Mouse (Mus musculus) CH12.LX (cell line): ENCODE results near the gene Islr. TPM values are rescaled to one million over a fixed set of nuclear protein-coding genes. Genes with fewer than 3 reads are reported as not detected.

Experiments
- DNase-seq: peaks from one replicate; pipeline ENCODE4 v3.0.0-alpha.2; 2013; ENCODE audit errors: extremely low read depth
- H3K27ac ChIP-seq: 2 replicates; pipeline ENCODE4 v1.5.1; 2012; ENCODE audit warnings: low read depth, mild to moderate bottlenecking, control low read depth, moderate library complexity; ENCODE audit not compliant: insufficient read depth
- H3K27me3 ChIP-seq: replicated peaks from 2 replicates; pipeline ENCODE3; 2012; ENCODE audit warnings: inconsistent platforms
- H3K36me3 ChIP-seq, 2 experiments: replicated peaks in 1 of 2; 2 replicates each; pipeline versions ENCODE3 to v1.6.1; 2012; ENCODE audit warnings: inconsistent platforms in 1 of 2, low read length in 1 of 2, mild to moderate bottlenecking in 1 of 2, mixed read lengths in 1 of 2, moderate library complexity in 1 of 2; ENCODE audit not compliant: control insufficient read depth in 1 of 2, insufficient read depth in 1 of 2
- H3K4me1 ChIP-seq, 2 experiments: 2 replicates each; pipeline ENCODE4 v1.6.1; 2012; ENCODE audit warnings: inconsistent platforms in 1 of 2, moderate library complexity in 1 of 2; ENCODE audit not compliant: insufficient read depth in 2 of 2, control insufficient read depth in 1 of 2
- H3K4me2 ChIP-seq: 2 replicates; pipeline ENCODE4 v1.6.1; 2012; ENCODE audit warnings: low read depth, mild to moderate bottlenecking, control low read depth; ENCODE audit not compliant: poor library complexity, insufficient read depth, severe bottlenecking
- H3K4me3 ChIP-seq, 3 experiments: fragments of 150-350 bp in 1 of 3; sonication (generic) in 1 of 3; replicated peaks in 1 of 3; 2 replicates each; pipeline versions ENCODE3 to v1.5.1; 2011 to 2012; ENCODE audit warnings: low read depth in 2 of 3, low read length in 2 of 3, mild to moderate bottlenecking in 2 of 3, moderate library complexity in 2 of 3, control low read depth in 1 of 3, improper control_type of control experiment in 1 of 3, inconsistent platforms in 1 of 3, mixed read lengths in 1 of 3; ENCODE audit not compliant: poor library complexity in 1 of 3
- H3K79me2 ChIP-seq: replicated peaks from 2 replicates; pipeline ENCODE4 v1.6.1; 2012; ENCODE audit warnings: mild to moderate bottlenecking, moderate library complexity; ENCODE audit not compliant: control insufficient read depth, poor library complexity, insufficient read depth, severe bottlenecking; ENCODE audit errors: extremely low read depth
- H3K9ac ChIP-seq: 2 replicates; pipeline ENCODE4 v1.6.1; 2012; ENCODE audit warnings: low read depth, mild to moderate bottlenecking, control low read depth, moderate library complexity; ENCODE audit not compliant: insufficient read depth
- H3K9me3 ChIP-seq: replicated peaks from 2 replicates; pipeline ENCODE3; 2012; ENCODE audit warnings: low read length, inconsistent platforms, mixed read lengths
- BHLHE40 ChIP-seq: IDR thresholded peaks from 2 replicates; pipeline ENCODE4 v1.6.1; 2011; ENCODE audit warnings: mild to moderate bottlenecking, low read depth, low read length, improper control_type of control experiment
- E2F4 ChIP-seq: IDR thresholded peaks from 2 replicates; pipeline ENCODE4 v1.6.1; 2011; ENCODE audit warnings: low read depth, low read length, improper control_type of control experiment; ENCODE audit not compliant: insufficient replicate concordance
- HCFC1 ChIP-seq: IDR thresholded peaks from 2 replicates; pipeline ENCODE4 v1.6.1; 2012; ENCODE audit warnings: low read depth, mild to moderate bottlenecking, inconsistent platforms, low read length, improper control_type of control experiment
- IRF4 ChIP-seq: IDR thresholded peaks from 2 replicates; pipeline ENCODE4 v1.6.1; 2014; ENCODE audit warnings: low read depth, mild to moderate bottlenecking, inconsistent platforms, low read length, improper control_type of control experiment
- MAFK ChIP-seq: IDR thresholded peaks from 2 replicates; pipeline ENCODE4 v1.6.1; 2011; ENCODE audit warnings: low read length, improper control_type of control experiment; ENCODE audit not compliant: insufficient replicate concordance
- MAX ChIP-seq: IDR thresholded peaks from 2 replicates; pipeline ENCODE4 v1.6.1; 2011; ENCODE audit warnings: low read length, improper control_type of control experiment
- MEF2A ChIP-seq: IDR thresholded peaks from 2 replicates; pipeline ENCODE4 v1.6.1; 2014; ENCODE audit warnings: low read depth, mild to moderate bottlenecking, inconsistent platforms, low read length, improper control_type of control experiment, borderline replicate concordance
- MXI1 ChIP-seq: IDR thresholded peaks from 2 replicates; pipeline ENCODE4 v1.6.1; 2011; ENCODE audit warnings: mild to moderate bottlenecking, low read depth, low read length, improper control_type of control experiment
- MYC ChIP-seq: IDR thresholded peaks from 2 replicates; pipeline ENCODE4 v1.6.1; 2011; ENCODE audit warnings: low read depth, mild to moderate bottlenecking, improper control_type of control experiment, low read length
- NELFE ChIP-seq: IDR thresholded peaks from 2 replicates; pipeline ENCODE4 v1.6.1; 2011; ENCODE audit warnings: low read depth, low read length, improper control_type of control experiment
- PAX5 ChIP-seq: IDR thresholded peaks from 2 replicates; pipeline ENCODE4 v1.6.1; 2012; ENCODE audit warnings: low read length, inconsistent platforms, mixed read lengths
- RAD21 ChIP-seq: IDR thresholded peaks from 2 replicates; pipeline ENCODE4 v1.6.1; 2011; ENCODE audit warnings: low read depth, mild to moderate bottlenecking, low read length, improper control_type of control experiment, moderate library complexity
- RCOR1 ChIP-seq: conservative IDR thresholded peaks from 2 replicates; pipeline ENCODE4 v1.6.1; 2012; ENCODE audit warnings: low read depth, mild to moderate bottlenecking, inconsistent platforms, low read length, improper control_type of control experiment
- SIN3A ChIP-seq: IDR thresholded peaks from 2 replicates; pipeline ENCODE4 v1.6.1; 2012; ENCODE audit warnings: low read length, improper control_type of control experiment, inconsistent platforms
- SMC3 ChIP-seq: IDR thresholded peaks from 2 replicates; pipeline ENCODE4 v1.6.1; 2011; ENCODE audit warnings: low read depth, low read length, improper control_type of control experiment
- dilution Hi-C: fragments of 300-500 bp; cut with MboI; formaldehyde crosslinking; loops from 2 replicates; pipeline ENCODE4 v1.14.3; 2020; ENCODE audit warnings: low sequenced_read_pairs; ENCODE audit not compliant: extremely low pct_unique_long_range_greater_than_20kb, extremely low pct_ligation_motif_present
- in situ Hi-C: fragments of 300-500 bp; cut with MboI; formaldehyde crosslinking; loops from 3 replicates; pipeline ENCODE4 v1.14.3; 2019; ENCODE audit warnings: low sequenced_read_pairs, low pct_ligation_motif_present, low pct_unique_long_range_greater_than_20kb, mixed read lengths
- polyA plus RNA-seq: library from polyadenylated mRNA; unstranded; fragments of >175 nt; gene quantifications from 2 replicates; pipeline ENCODE4 v1.2.1, GENCODE M21; 2012; ENCODE audit warnings: low read depth; ENCODE audit not compliant: insufficient read length
- total RNA-seq, 2 experiments: library from RNA; depleted of rRNA; stranded (reverse); fragments of 300-350 nt in 1 of 2; fragments of >200 nt in 1 of 2; gene quantifications; 2 replicates each; pipeline ENCODE4 v1.2.3; 2012 to 2014

Islr gene
- total and polyA plus RNA-seq, 3 experiments: not detected

GRCm38 (mm10) chr9:58143419-58143818, 60.7 kb downstream of the Islr start:
- dilution Hi-C loops (no loop called here), in situ Hi-C loops (no loop called here)
- Histone ChIP-seq H3K79me2 (no peaks in the 10 kb centered on the region), H3K9ac (no peak overlapping the region), H3K36me3 (no peaks in the 10 kb centered on the region), H3K4me1 (peaks cover 4 to 18% of the 10 kb centered on the region in 2 experiments; a peak in 3 of 4 replicates), H3K4me3 (no peak overlapping the region), H3K27ac (no peak overlapping the region), H3K9me3 (no peaks in the 10 kb centered on the region), H3K27me3 (peaks cover 40% of the 10 kb centered on the region), H3K4me2 (no peak overlapping the region)
- DNase-seq: no peak
- TF ChIP-seq BHLHE40 (no peak), RAD21 (no peak), MXI1 (no peak), SMC3 (no peak)
- TF ChIP-seq, all 38 proteins: peak for 0

- H3K27me3 ChIP-seq: peaks cover 35% of the 10 kb centered on the region
- DNase-seq: peak; percentile 20
- no peak overlapping the region for H3K27ac ChIP-seq
- H3K4me2 ChIP-seq: no peak overlapping the region
- TF ChIP-seq RCOR1 (no peak), PAX5 (no peak), MYC (no peak), MAFK (no peak), HCFC1 (no peak), SIN3A (no peak), NELFE (no peak)
- no peak overlapping the region for H3K4me3 ChIP-seq
- no peaks in the 10 kb centered on the region for H3K79me2 ChIP-seq
- H3K9ac ChIP-seq: no peak overlapping the region
- peaks cover 4 to 42% of the 10 kb centered on the region in 2 experiments; a peak in 3 of 4 replicates for H3K4me1 ChIP-seq
- dilution Hi-C loops: no loop called here
- H3K36me3 ChIP-seq: no peaks in the 10 kb centered on the region
- in situ Hi-C loops: loop anchor here (5.0 kb wide), 1 partner anchor 38 kb away; no protein-coding TSS in a partner anchor
- no peaks in the 10 kb centered on the region for H3K9me3 ChIP-seq
These were observed 64.2 kb downstream of the Islr start for GRCm38 (mm10) chr9:58139947-58140346.

GRCm38 (mm10) chr9:58135921-58136321, 68.2 kb downstream of the Islr start:
- peaks cover 4 to 42% of the 10 kb centered on the region in 2 experiments; a peak in 3 of 4 replicates for H3K4me1 ChIP-seq

More at GRCm38 (mm10) chr9:58135921-58136321, 68.2 kb downstream of the Islr start:
- in situ Hi-C loops (loop anchor here (5.0 kb wide), 1 partner anchor 34 kb away; no protein-coding TSS in a partner anchor), dilution Hi-C loops (no loop called here)
- Histone ChIP-seq H3K4me3 (no peak overlapping the region), H3K27ac (no peak overlapping the region), H3K79me2 (no peaks in the 10 kb centered on the region), H3K36me3 (no peaks in the 10 kb centered on the region), H3K27me3 (peaks cover 60% of the 10 kb centered on the region), H3K4me2 (no peak overlapping the region), H3K9ac (no peak overlapping the region), H3K9me3 (no peaks in the 10 kb centered on the region)
- no peak for DNase-seq
- TF ChIP-seq IRF4 (no peak), RCOR1 (no peak), E2F4 (no peak), MEF2A (no peak), MAX (no peak)
